Mouse (Mus musculus) naive thymus-derived CD4-positive, alpha-beta T cell, adult 2 months (primary cell): ENCODE results near the gene Bmp15.

Experiments used
- DNase-seq: peaks from one replicate; pipeline ENCODE4 v3.0.0-alpha.2; 2011; ENCODE audit warnings: low read depth

The Bmp15 gene

GRCm38 (mm10) chrX:6320621-6321020, at the start of gene Bmp15:
Bmp15 (minus strand) TSS chrX:6320721.
- no peak for DNase-seq

- DNase-seq = no peak
Measured at GRCm38 (mm10) chrX:6368822-6369221, 48.3 kb upstream of the Bmp15 start.

GRCm38 (mm10) chrX:6357503-6358114, 37.1 kb upstream of the Bmp15 start:
- DNase-seq = no peak

- no peak for DNase-seq
Measured at GRCm38 (mm10) chrX:6356876-6357275, 36.4 kb upstream of the Bmp15 start.

GRCm38 (mm10) chrX:6345273-6345959, 24.9 kb upstream of the Bmp15 start:
- DNase-seq = no peak

- no peak for DNase-seq
Measured at GRCm38 (mm10) chrX:6324056-6324455, 3.5 kb upstream of the Bmp15 start.

- DNase-seq = no peak
Measured at GRCm38 (mm10) chrX:6317747-6318146, 2.8 kb downstream of the Bmp15 start.
